Mouse (Mus musculus) heart, embryonic 12.5 days (tissue): ENCODE measurements around the gene Trim25. TPM values are rescaled to one million over a fixed set of nuclear protein-coding genes. Genes with fewer than 3 reads are reported as not detected.
"Not testable (repeated sequence)": the region's sequence is repeated elsewhere in the genome, so short reads cannot be mapped to it uniquely, and the experiment has no call there.

Experiments
- ATAC-seq: fragments of 200-750 bp; cut with Nextera tagmentation; 2 replicates; pipeline ENCODE4 v1.8.0; 2017; ENCODE audit warnings: moderate TSS enrichment, moderate library complexity; ENCODE audit not compliant: insufficient number of reproducible peaks, low FRiP score
- H3K27ac ChIP-seq: fragments of 300-500 bp; sonication (generic); 2 replicates; pipeline ENCODE4 v1.5.1; 2016; ENCODE audit warnings: mild to moderate bottlenecking, moderate library complexity; ENCODE audit not compliant: poor library complexity, severe bottlenecking
- H3K27me3 ChIP-seq: fragments of 300-500 bp; sonication (generic); replicated peaks from 2 replicates; pipeline ENCODE4 v1.6.1; 2016; ENCODE audit warnings: mild to moderate bottlenecking, moderate library complexity
- H3K36me3 ChIP-seq: fragments of 300-500 bp; sonication (generic); 2 replicates; pipeline ENCODE4 v1.6.1; 2016; ENCODE audit warnings: mild to moderate bottlenecking, moderate library complexity
- H3K4me1 ChIP-seq: fragments of 300-500 bp; sonication (generic); replicated peaks from 2 replicates; pipeline ENCODE4 v1.6.1; 2016; ENCODE audit warnings: mild to moderate bottlenecking
- H3K4me2 ChIP-seq: fragments of 300-500 bp; sonication (generic); 2 replicates; pipeline ENCODE4 v1.6.1; 2016; ENCODE audit warnings: mild to moderate bottlenecking, moderate library complexity
- H3K4me3 ChIP-seq: fragments of 300-500 bp; sonication (generic); 2 replicates; pipeline ENCODE4 v1.5.1; 2016; ENCODE audit warnings: mild to moderate bottlenecking
- H3K9ac ChIP-seq: fragments of 300-500 bp; sonication (generic); 2 replicates; pipeline ENCODE4 v1.6.1; 2016; ENCODE audit warnings: mild to moderate bottlenecking, moderate library complexity
- H3K9me3 ChIP-seq: fragments of 300-500 bp; sonication (generic); replicated peaks from 2 replicates; pipeline ENCODE4 v1.6.1; 2016; ENCODE audit warnings: mild to moderate bottlenecking, moderate library complexity
- WGBS: fragments of 180-500 bp; shearing (Covaris S2); methylation state at CpG from one replicate; pipeline ENCODE4 v1.1.7; 2016; 5-methylcytosine and 5-hydroxymethylcytosine counted together
- polyA plus RNA-seq: library from polyadenylated mRNA; unstranded; fragments of >200 nt; fragmentation: Nextera tagmentation; extraction: Ambion mirVana; gene quantifications from 2 replicates; pipeline ENCODE4 v1.2.1, GENCODE M21; 2016

The Trim25 gene
- polyA plus RNA-seq, 1 experiment from 2014 or later, result 15.3 TPM

- H3K9ac ChIP-seq, result no peak overlapping the region
- no peaks in the 10 kb centered on the region for H3K27me3 ChIP-seq
- ATAC-seq, result peak; percentile 33
- peaks cover 68% of the 10 kb centered on the region for H3K4me1 ChIP-seq
- no peak overlapping the region for H3K4me3 ChIP-seq
- H3K36me3 ChIP-seq, result no peaks in the 10 kb centered on the region
- WGBS, result 49% methylated on average over 11 of the region's 11 CpGs
- H3K9me3 ChIP-seq, result no peaks in the 10 kb centered on the region
- H3K27ac ChIP-seq, result peak overlapping the region; percentile 65
- no peak overlapping the region for H3K4me2 ChIP-seq
Observed at GRCm38 (mm10) chr11:89024181-89024881, 25.2 kb downstream of the Trim25 start.

GRCm38 (mm10) chr11:89025603-89026002 lies 26.4 kb downstream of the Trim25 start:
- Histone ChIP-seq H3K4me3 (no peak overlapping the region), H3K27me3 (no peaks in the 10 kb centered on the region), H3K27ac (peak overlapping the region; percentile 30; the same call in 1 of the 2 replicates), H3K4me1 (peaks cover 69% of the 10 kb centered on the region), H3K36me3 (no peaks in the 10 kb centered on the region), H3K9me3 (no peaks in the 10 kb centered on the region), H3K9ac (no peak overlapping the region), H3K4me2 (no peak overlapping the region)
- 69% methylated on average over 3 of the region's 3 CpGs for WGBS
- ATAC-seq, result no peak

- Histone ChIP-seq H3K27ac (no peak overlapping the region), H3K4me2 (no peak overlapping the region), H3K9me3 (no peaks in the 10 kb centered on the region), H3K9ac (no peak overlapping the region), H3K4me1 (peaks cover 63% of the 10 kb centered on the region), H3K4me3 (no peak overlapping the region), H3K27me3 (no peaks in the 10 kb centered on the region), H3K36me3 (no peaks in the 10 kb centered on the region)
- 95% methylated on average over 3 of the region's 3 CpGs for WGBS
- ATAC-seq, result no peak
Observed at GRCm38 (mm10) chr11:89026117-89026516, 26.9 kb downstream of the Trim25 start.

DNA sequence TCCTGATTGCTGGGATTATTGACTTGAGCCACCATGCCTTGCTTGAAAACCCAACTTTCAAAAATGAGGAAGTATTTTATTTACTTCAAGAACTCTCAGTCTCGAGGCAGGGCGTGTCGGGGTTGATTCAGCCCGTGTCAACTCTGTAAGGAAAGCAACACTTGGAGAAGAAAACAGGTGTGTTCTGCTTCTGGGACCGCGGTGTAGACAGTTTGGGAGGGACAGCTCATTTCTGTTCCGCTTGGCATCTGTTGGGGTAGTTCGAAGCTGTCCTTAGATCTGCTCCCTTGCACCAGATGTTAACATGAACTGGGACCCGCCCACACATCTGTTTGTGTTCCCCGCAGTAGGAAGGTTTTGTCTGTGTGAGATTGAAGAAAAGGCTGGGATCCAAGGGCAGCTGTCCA lies 28.8 kb downstream of the Trim25 start:
- Histone ChIP-seq H3K4me3 (no peak overlapping the region), H3K9me3 (no peaks in the 10 kb centered on the region), H3K4me2 (no peak overlapping the region), H3K4me1 (peaks cover 48% of the 10 kb centered on the region), H3K27ac (no peak overlapping the region; the same call in 1 of the 2 replicates), H3K27me3 (no peaks in the 10 kb centered on the region), H3K36me3 (no peaks in the 10 kb centered on the region), H3K9ac (no peak overlapping the region)
- ATAC-seq, result no peak
- WGBS, result 71% methylated on average over 10 of the region's 10 CpGs

DNA sequence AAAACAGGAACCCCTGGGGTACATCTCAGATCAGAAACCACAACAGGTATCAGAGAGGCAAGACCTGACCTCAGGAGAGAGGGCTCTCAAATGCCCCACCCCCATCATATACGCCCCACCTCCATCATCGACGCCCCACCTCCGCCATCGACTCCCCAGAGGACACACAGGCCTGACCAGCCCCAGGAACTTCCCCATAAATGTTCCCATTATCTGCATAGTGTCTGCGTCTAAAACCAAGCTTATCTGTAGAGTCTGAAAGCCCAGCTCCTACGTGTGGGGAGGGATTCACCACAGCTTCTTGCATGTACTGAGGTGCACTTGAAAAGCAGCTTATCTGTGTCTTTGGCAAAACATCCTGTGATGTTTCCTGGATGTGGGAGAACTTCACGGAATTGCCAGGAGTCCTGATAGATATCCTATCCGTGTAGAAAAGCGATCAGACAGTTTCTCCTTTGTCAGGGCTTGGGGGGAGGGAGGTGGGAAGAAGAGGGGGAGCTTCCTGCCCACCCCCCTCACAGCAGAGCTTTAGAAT lies 29.8 kb downstream of the Trim25 start:
- peak; percentile 71 for ATAC-seq
- Histone ChIP-seq H3K4me3 (no peak overlapping the region), H3K4me1 (peaks cover 39% of the 10 kb centered on the region), H3K36me3 (no peaks in the 10 kb centered on the region), H3K27ac (peak overlapping the region; percentile 46), H3K4me2 (no peak overlapping the region), H3K9me3 (no peaks in the 10 kb centered on the region), H3K9ac (no peak overlapping the region), H3K27me3 (no peaks in the 10 kb centered on the region)
- WGBS, result 15% methylated on average over 10 of the region's 10 CpGs

DNA sequence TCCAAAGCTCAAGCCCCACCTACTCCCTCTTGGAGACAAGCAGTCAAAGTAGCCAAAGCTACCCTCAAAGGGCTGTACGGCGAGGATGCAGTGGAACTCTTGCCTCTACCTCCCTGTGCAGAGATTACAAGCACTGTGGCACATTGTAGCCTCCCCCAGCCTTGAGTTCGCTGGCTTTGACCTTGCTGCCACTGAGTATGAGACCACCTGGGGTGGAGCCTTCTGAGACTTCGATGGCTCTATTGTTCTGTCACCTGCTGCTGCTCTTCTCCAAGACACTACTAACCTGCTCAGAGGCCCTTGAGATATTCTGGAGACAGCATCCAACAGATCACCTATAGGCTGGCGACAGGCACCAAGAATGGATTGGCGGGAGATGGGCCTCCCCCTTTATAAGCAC lies 31.4 kb downstream of the Trim25 start:
- no peak overlapping the region for H3K4me3 ChIP-seq
- peaks cover 28% of the 10 kb centered on the region for H3K4me1 ChIP-seq
- no peaks in the 10 kb centered on the region for H3K9me3 ChIP-seq
- no peak overlapping the region for H3K4me2 ChIP-seq
- H3K9ac ChIP-seq, result no peak overlapping the region
- H3K36me3 ChIP-seq, result no peaks in the 10 kb centered on the region
- H3K27ac ChIP-seq, result no peak overlapping the region
- ATAC-seq, result no peak
- H3K27me3 ChIP-seq, result no peaks in the 10 kb centered on the region
- WGBS, result 78% methylated on average over 6 of the region's 6 CpGs

- H3K9me3 ChIP-seq, result no peaks in the 10 kb centered on the region
- no peak overlapping the region for H3K9ac ChIP-seq
- no peaks in the 10 kb centered on the region for H3K36me3 ChIP-seq
- H3K4me2 ChIP-seq, result no peak overlapping the region
- H3K27ac ChIP-seq, result no peak overlapping the region
- no peak for ATAC-seq
- no peaks in the 10 kb centered on the region for H3K27me3 ChIP-seq
- no peak overlapping the region for H3K4me3 ChIP-seq
- 51% methylated on average over 1 of the region's 1 CpGs for WGBS
- peaks cover 22% of the 10 kb centered on the region for H3K4me1 ChIP-seq
Observed at GRCm38 (mm10) chr11:89031189-89031588, 32.0 kb downstream of the Trim25 start.

DNA sequence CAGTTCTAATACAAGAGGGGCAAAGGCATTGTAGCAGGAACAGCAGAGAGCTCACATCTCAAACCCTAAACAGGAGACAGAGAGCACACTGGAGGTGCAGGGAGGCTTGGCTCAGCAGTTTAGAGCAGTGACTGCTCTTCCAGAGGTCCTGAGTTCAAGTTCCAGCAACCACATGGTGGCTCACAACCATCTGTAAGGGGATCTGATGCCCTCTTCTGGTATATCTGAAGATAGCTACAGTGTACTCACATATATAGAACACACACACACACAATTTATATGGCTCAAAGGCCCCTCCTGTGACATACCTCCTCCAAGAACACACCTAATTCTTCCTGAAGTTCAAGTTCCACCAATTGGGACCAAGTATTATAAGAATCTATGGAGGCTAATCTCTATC lies 35.4 kb downstream of the Trim25 start:
- Histone ChIP-seq H3K9ac (no peak overlapping the region), H3K4me3 (no peak overlapping the region), H3K36me3 (peaks cover 6% of the 10 kb centered on the region; the same call in 1 of the 2 replicates), H3K4me2 (no peak overlapping the region), H3K27me3 (no peaks in the 10 kb centered on the region), H3K27ac (no peak overlapping the region), H3K9me3 (no peaks in the 10 kb centered on the region), H3K4me1 (peaks cover 5% of the 10 kb centered on the region; the same call in 1 of the 2 replicates)
- ATAC-seq, result no peak

DNA sequence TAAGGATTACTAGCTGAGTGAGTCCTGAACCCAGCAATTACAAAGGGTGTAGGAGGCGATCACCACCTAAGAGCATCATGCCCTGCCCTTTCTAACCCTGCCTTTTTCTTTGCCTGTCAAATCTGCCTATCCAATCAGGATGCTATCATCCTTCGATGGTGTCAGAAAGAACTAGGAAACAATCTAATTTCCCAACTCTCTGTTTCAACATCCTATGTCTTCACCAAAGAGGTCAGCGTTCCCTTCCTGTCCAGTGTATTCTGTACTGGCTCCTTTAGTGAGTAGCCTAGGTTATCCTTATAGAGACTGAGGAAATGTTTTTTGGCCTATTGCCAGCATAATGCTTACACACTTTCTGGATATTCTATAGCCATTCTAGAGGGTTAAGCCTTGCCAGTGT lies 36.4 kb downstream of the Trim25 start:
- Histone ChIP-seq H3K9me3 (no peaks in the 10 kb centered on the region), H3K9ac (no peak overlapping the region), H3K4me2 (no peak overlapping the region), H3K4me3 (no peak overlapping the region), H3K36me3 (peaks cover 13% of the 10 kb centered on the region), H3K27ac (no peak overlapping the region), H3K27me3 (no peaks in the 10 kb centered on the region), H3K4me1 (no peaks in the 10 kb centered on the region)
- ATAC-seq, result no peak
- WGBS, result 79% methylated on average over 3 of the region's 3 CpGs

DNA sequence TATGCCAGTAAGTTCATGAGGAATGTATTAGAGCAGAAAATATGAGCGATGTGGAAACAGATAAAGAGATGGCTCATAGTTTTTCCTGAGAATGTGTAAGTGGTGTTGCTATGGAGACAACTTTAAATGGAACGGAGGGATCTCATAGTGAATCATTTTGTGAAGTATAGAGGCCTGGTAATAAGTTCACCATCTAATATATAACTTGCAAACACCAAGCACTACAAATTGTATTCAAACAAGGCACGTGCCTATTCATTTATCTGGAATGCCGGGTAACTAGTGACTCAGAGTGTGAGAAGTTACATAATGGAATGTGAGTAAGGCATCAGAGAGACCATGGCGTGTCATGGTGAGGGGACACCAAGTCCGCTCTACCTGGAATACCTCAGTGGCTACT lies 39.3 kb downstream of the Trim25 start:
- ATAC-seq, result no peak
- WGBS, result 86% methylated on average over 6 of the region's 6 CpGs
- Histone ChIP-seq H3K4me2 (no peak overlapping the region), H3K4me3 (no peak overlapping the region), H3K27me3 (no peaks in the 10 kb centered on the region), H3K27ac (no peak overlapping the region), H3K9me3 (no peaks in the 10 kb centered on the region), H3K4me1 (no peaks in the 10 kb centered on the region), H3K36me3 (peaks cover 38% of the 10 kb centered on the region), H3K9ac (no peak overlapping the region)

DNA sequence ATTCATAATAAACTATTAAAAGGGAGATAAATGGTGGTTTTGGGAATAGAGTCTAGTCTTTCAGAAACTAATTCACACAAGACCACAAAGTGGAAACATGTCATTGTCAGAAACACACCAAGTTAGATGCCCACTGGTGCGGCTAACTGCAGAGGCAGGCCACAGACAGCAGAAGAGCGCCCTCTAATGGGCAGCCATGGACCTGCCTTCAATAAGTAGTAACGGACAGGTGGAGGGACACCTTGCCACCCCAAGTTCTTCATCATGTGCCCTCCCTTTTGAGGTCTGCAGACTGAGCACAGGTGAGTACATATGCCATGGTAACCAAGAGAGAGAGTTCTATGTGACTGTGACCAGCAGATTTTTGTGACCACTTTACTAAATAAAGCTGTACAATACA lies 40.1 kb downstream of the Trim25 start:
- H3K27ac ChIP-seq, result no peak overlapping the region
- peaks cover 45% of the 10 kb centered on the region for H3K36me3 ChIP-seq
- ATAC-seq, result no peak
- no peak overlapping the region for H3K9ac ChIP-seq
- no peaks in the 10 kb centered on the region for H3K27me3 ChIP-seq
- 26% methylated on average over 3 of the region's 3 CpGs for WGBS
- no peaks in the 10 kb centered on the region for H3K4me1 ChIP-seq
- H3K4me3 ChIP-seq, result no peak overlapping the region
- no peak overlapping the region for H3K4me2 ChIP-seq
- H3K9me3 ChIP-seq, result no peaks in the 10 kb centered on the region

- 84% methylated on average over 6 of the region's 7 CpGs for WGBS
- H3K27ac ChIP-seq, ATAC-seq, H3K4me3 ChIP-seq, H3K9ac ChIP-seq, H3K9me3 ChIP-seq, H3K4me2 ChIP-seq, H3K27me3 ChIP-seq, H3K4me1 ChIP-seq: not testable (repeated sequence)
- H3K36me3 ChIP-seq, result peaks cover 62% of the 10 kb centered on the region
Observed at GRCm38 (mm10) chr11:89041073-89041472, 41.9 kb downstream of the Trim25 start.
